Mouse (Mus musculus): ENCODE measurements around the gene Dhx35.

Gene Dhx35

GRCm38 (mm10) chr2:158794494-158795004 is at the start of gene Dhx35:
TSS of gene Dhx35 (plus strand) at chr2:158794807.
- peak; percentile 94 to 96 for DNase-seq

- peak; percentile 25 to 33 for DNase-seq
Measured at GRCm38 (mm10) chr2:158745049-158745482, 49.5 kb upstream of the Dhx35 start.

- no peak for DNase-seq
Measured at GRCm38 (mm10) chr2:158746164-158746563, 48.4 kb upstream of the Dhx35 start.

- DNase-seq, result no peak
Measured at GRCm38 (mm10) chr2:158749366-158749765, 45.2 kb upstream of the Dhx35 start.

DNA sequence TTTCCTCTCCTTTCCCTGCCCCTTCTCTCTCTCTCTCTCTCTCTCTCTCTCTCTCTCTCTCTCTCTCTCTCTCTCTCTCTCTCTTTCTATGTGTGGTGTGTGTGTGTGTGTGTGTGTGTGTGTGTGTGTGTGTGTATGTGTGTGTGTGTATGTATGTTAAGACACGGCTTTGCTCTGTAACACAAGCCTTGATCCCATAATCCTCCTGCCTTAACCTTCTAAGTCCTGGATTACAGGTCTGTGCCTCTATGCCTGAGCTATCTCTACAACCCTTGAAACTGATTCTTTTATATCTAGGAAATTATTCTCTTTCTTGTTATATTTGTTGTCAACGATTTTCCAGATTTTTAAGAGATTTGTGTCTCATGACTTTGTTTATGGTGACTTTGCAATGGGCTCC is 34.4 kb upstream of the Dhx35 start:
- no peak for DNase-seq

DNA sequence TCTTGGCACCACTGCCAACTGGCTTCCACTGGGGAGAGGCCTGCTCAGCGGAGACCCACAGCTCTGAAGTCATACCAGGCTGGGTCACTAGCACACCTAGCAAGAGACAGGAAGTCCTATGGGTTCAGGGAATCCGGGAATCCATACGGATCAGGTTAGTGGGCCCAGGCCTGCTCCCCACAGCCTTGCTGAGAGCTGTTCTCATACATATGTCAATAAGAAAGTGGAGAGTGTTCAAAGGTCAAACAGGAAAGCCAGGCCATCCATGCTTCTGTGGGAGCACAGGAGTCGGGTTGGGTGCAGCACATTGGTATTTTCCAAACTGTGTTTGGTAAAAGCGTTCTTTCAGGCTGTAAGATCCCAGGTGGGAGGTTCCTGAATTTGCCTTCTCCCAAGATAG is 32.3 kb upstream of the Dhx35 start:
- no peak for DNase-seq

GRCm38 (mm10) chr2:158767742-158768339 is 26.8 kb upstream of the Dhx35 start, which contains the start of gene Fam83d:
TSS of gene Fam83d (plus strand) at chr2:158768093.
- DNase-seq, result peak; percentile 96 to 97

DNA sequence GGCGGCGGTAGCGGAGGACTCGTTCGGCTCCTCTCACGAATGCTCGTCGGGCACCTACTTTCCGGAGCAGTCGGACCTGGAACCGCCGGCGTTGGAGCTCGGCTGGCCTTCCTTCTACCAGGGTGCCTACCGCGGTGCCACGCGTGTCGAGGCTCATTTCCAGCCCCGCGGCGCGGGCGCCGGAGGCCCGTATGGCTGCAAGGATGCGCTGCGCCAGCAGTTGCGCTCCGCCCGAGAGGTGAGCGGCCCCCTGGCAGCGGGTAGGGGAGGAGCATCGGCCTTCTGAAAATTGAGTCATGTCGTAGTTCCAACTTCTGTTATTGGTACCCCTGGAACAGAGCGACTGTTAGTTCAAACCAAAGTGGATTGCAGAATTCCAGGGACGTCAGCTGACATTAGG is 26.3 kb upstream of the Dhx35 start:
- no peak for DNase-seq

- DNase-seq, result no peak
Measured at GRCm38 (mm10) chr2:158768771-158769170, 25.8 kb upstream of the Dhx35 start.

- DNase-seq, result no peak
Measured at GRCm38 (mm10) chr2:158770126-158770757, 24.4 kb upstream of the Dhx35 start.

- no peak for DNase-seq
Measured at GRCm38 (mm10) chr2:158771066-158771763, 23.4 kb upstream of the Dhx35 start.

GRCm38 (mm10) chr2:158772808-158773207 is 21.8 kb upstream of the Dhx35 start:
- no peak for DNase-seq

- DNase-seq, result no peak
Measured at GRCm38 (mm10) chr2:158774886-158775285, 19.7 kb upstream of the Dhx35 start.

GRCm38 (mm10) chr2:158776716-158777115 is 17.9 kb upstream of the Dhx35 start:
- no peak for DNase-seq

DNA sequence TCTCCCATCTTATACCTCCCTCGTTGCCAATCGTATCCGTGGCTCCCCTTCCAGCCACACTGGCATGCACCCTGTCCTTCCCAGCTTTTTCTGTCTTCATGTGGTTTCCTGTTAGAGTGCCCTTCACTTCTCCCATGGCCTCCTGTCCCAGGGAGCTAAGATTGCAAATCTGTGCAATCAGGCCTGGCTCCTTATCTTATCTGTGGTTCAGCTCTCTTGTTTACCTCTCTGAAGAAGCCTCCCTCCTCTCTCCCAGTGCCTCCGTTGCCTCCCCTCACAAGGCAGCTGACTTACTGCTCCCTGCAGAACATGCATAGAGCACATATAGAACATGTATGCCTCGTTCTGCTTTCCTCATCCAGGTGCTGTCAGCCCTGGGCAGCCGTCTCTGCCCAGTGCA is 17.1 kb upstream of the Dhx35 start:
- no peak for DNase-seq

DNA sequence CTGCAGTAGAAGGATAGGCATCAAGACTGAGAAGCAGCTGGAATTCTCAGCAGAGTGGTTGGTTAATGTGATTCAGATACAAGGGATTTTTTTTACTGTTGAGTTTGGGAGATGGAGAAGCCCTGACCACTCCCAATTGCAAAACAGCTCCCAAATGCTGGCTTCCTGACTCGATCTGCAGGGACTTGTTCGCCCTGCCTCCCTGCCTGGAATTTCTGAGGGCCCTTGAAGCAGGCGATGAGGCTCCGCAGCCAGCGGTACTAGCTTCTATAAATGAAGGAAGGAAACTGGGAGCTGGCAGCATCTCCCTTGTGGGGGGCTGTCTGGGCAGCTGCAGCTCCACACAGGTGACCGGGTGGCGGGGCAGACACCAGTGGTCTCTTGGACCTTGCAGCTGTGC is 16.3 kb upstream of the Dhx35 start:
- peak; percentile 36 to 42 for DNase-seq

DNA sequence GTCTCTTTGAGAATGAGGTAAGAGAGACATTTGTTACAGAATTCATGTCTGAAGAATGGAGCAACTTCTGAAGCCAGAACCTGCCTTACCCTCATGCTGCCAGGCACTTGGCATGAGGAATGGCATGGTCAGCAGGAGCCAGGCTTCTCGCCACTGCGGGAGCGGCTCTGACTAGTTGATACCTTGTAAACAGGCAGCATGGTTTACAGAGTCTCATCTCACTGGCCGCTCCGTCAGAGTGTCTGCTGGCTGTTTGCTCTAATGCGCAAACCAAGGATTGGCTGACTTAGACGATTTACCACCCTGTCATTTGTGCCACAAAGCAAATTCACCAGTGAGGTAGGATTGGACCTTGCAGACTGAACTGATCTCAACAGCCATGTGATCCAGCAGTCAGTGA is 13.5 kb upstream of the Dhx35 start:
- no peak for DNase-seq

DNA sequence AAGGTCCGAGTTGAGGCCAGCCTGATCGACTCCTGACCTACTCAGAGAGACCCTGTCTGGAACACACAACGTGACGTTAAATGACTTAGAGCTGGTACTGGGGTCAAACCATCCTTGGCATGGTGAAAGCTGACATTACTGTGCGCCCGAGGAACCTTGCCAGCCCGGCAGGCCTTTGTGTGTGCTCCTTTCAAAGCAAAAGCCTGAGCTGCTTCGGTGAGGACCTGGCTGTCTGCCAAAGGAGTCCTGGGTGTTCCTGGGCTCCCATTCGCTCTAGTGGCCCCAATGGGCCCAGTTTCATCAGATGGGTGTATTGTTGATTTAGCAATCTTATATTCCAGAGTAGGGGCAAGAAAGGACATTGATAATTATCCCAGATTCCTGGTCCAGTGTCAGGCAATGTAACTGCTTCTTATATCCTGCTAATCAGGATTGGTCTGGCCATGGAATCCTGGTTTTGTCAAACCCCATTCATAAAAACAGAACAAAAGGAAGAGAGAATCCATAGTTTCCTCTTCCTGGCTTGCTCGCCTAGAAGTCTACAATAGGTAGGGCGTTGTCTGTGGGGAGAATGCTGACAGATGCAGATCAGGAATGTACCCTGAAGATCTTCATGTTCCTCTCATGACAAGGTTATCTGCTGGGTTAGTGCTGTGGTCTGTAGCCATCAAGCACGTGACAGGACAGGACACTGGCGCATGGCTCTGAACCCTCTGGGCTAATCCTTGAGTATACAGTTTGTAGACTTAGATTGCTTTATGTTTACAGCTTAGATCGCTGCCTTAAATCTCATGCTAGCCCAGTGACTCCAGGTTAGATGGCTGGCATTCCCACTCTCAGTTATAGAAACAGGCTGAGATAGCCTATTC is 7.4 kb upstream of the Dhx35 start:
- peak in 1 of 2 experiments; percentile 35 for DNase-seq

DNA sequence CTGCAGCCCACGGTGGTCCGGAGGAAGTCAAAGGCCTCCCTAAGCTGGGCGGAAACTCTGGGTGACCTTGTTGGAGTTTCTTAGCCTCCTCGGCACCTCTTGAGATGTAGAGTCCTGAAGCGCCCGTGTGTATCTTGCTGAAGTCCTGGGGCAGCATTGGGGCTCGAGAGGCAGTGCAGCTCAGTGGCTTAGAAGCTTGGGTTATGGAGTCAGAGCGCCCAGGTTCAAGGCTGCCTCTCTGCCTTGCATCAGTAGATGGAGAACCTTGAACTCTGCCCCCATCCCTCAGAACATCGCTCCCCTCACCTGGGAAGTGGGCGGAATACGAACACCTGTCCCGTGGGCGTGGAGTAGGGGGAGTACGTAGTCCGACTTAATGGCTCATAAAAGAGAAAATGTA is 436 bp downstream of the Dhx35 start:
- DNase-seq, result no peak

DNA sequence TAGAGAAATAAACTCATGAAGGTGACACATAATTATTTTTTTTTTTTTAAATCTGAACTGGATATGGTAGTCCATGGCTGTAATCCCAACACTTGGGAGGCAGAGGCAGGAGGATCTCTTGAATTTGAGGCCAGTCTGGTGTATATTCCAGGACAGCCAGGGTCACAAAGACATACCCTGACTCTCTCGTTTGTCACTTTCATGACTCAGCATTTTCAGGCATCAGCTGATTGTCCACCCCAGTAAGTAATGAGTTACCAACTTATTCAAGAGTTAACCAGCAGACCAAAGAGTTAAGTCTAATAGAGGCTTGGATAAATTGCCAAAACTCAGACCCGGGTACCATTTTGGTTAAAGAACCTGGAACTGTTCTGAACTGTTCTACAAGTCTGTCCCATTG is 1.3 kb downstream of the Dhx35 start:
- DNase-seq, result no peak

DNA sequence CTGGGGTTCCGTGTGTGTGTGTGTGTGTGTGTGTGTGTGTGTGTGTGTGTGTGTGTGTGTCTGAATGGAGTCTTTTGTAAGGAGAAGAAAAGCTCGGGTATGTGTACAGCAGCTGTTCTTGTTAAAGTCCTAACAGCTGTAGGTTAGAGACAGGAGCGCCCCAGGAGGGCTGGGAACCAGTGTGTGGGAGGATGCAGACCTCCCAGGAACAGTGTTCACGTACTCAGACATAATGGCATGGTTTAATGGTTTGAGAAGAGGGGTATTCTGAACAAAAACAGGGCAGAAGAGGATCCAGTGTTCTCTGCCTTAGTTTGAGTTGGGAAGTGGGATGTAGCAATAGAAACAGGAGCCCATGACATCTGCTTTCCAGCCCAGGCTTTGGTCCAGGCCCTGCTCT is 4.7 kb downstream of the Dhx35 start:
- DNase-seq, result no peak

- DNase-seq, result no peak
Measured at GRCm38 (mm10) chr2:158800788-158801187, 6.2 kb downstream of the Dhx35 start.

DNA sequence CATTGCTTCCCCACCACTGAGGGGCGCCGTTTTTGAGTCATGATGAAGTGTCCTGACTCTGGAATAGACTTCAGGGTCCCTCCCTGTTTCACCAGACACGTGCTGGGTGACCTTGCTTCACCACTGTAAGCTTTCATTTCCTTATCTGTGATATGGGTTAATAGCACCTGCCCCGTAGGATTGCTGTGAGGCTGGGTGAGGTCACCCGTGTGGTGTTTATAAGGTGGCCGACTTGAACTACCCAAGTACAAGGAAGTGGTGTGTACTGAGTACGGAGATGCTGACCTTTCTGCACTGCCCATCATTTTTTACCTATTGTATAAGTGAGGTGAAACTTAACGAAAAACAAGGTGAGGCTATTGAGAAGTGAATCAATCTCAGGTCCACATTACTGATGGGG is 9.0 kb downstream of the Dhx35 start:
- no peak for DNase-seq

Data from lung, adult 18-20 months (tissue).